Mouse (Mus musculus) retina, embryonic 14.5 days (tissue): Measurements from ENCODE around the gene Ssr3.

Experiments used
- DNase-seq: peaks from one replicate; pipeline ENCODE4 v3.0.0-alpha.2; 2015; ENCODE audit warnings: low spot score

The Ssr3 gene

GRCm38 (mm10) chr3:65392421-65392817, at the start of gene Ssr3:
Ssr3 (minus strand) TSS chr3:65392623.
- DNase-seq = peak; percentile 97

- no peak for DNase-seq
Observed at GRCm38 (mm10) chr3:65441586-65442111, 49.2 kb upstream of the Ssr3 start.

GRCm38 (mm10) chr3:65438511-65439228, 46.2 kb upstream of the Ssr3 start:
- DNase-seq = no peak

- no peak for DNase-seq
Observed at GRCm38 (mm10) chr3:65435812-65436211, 43.4 kb upstream of the Ssr3 start.

GRCm38 (mm10) chr3:65435101-65435571, 42.7 kb upstream of the Ssr3 start:
- no peak for DNase-seq

- DNase-seq = no peak
Observed at GRCm38 (mm10) chr3:65432236-65432635, 39.8 kb upstream of the Ssr3 start.

GRCm38 (mm10) chr3:65419706-65420105, 27.3 kb upstream of the Ssr3 start:
- no peak for DNase-seq

- no peak for DNase-seq
Observed at GRCm38 (mm10) chr3:65417913-65418594, 25.6 kb upstream of the Ssr3 start.

GRCm38 (mm10) chr3:65416571-65416970, 24.1 kb upstream of the Ssr3 start:
- no peak for DNase-seq

GRCm38 (mm10) chr3:65407891-65408290, 15.5 kb upstream of the Ssr3 start:
- DNase-seq = no peak

- DNase-seq = no peak
Observed at GRCm38 (mm10) chr3:65405781-65406180, 13.4 kb upstream of the Ssr3 start.

GRCm38 (mm10) chr3:65397566-65397965, 5.1 kb upstream of the Ssr3 start:
- DNase-seq = no peak

GRCm38 (mm10) chr3:65396835-65397504, 4.5 kb upstream of the Ssr3 start:
- no peak for DNase-seq

GRCm38 (mm10) chr3:65395111-65395510, 2.7 kb upstream of the Ssr3 start:
- peak; percentile 4 for DNase-seq

GRCm38 (mm10) chr3:65391784-65392420, 521 bp downstream of the Ssr3 start:
- DNase-seq = peak; percentile 63

- DNase-seq = peak; percentile 3
Observed at GRCm38 (mm10) chr3:65391222-65391783, 1.1 kb downstream of the Ssr3 start.

GRCm38 (mm10) chr3:65385771-65386170, 6.7 kb downstream of the Ssr3 start:
- no peak for DNase-seq

- DNase-seq = no peak
Observed at GRCm38 (mm10) chr3:65384431-65384830, 8.0 kb downstream of the Ssr3 start.

- no peak for DNase-seq
Observed at GRCm38 (mm10) chr3:65381094-65381493, 11.3 kb downstream of the Ssr3 start.

- DNase-seq = peak; percentile 63
Observed at GRCm38 (mm10) chr3:65379884-65380539, 12.4 kb downstream of the Ssr3 start.

- DNase-seq = no peak
Observed at GRCm38 (mm10) chr3:65378724-65379123, 13.7 kb downstream of the Ssr3 start.
